Mouse (Mus musculus) c-Kit-positive CD71-negative TER-119-negative erythroid progenitor cells, embryonic 14.5 days (primary cell): ENCODE data around the gene Duox2.

Source experiments
- DNase-seq: peaks from one replicate; pipeline ENCODE4 v3.0.0-alpha.2; 2013; ENCODE audit warnings: low read depth

Gene Duox2

DNA sequence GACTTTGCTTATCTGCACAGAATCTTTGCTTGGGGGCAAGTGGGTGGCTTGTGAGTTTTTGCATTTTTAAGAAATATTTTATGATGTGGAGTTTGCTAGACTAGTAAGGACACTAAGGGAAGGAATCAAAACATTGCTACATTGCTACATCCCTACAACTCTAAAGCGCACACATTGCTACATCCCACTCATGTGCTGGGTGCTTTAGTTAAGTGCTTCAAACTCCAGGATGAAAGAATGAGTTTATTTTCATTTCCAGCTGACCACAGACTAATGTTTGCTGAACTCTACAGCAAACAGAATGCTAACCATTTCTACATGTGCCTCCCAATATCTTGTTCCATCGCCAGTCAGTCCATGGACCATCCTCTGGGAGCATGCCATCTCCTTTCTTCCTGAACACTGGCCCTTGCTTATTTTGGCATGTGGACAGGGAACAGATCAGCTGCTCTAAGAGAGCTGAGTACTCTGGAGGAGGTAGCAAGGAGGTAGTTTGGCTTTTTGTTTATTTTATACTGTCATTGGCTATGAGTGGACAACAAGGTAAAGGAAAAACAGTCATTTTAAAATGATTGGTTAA lies 60.3 kb downstream of the Duox2 start:
- DNase-seq: no peak

DNA sequence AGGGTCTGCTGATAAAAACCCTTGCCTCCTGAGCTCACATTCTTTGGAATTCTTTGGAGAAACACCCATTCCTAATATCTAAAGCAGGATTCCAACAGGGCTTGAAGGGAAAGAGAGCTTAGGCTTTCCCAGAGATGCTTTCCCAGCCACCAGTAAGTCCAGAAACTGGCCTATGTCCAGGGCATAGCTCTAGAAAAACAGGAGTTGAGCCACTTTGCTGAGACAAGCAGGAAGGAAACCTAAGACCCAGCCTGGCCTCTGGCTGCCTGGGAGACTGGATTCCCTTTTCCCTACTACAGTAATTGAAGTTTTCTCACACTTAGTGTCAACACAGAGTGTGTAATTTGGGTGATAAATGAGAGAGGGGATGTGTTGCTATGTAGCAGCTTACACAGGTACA lies 61.9 kb downstream of the Duox2 start:
- DNase-seq: no peak

DNA sequence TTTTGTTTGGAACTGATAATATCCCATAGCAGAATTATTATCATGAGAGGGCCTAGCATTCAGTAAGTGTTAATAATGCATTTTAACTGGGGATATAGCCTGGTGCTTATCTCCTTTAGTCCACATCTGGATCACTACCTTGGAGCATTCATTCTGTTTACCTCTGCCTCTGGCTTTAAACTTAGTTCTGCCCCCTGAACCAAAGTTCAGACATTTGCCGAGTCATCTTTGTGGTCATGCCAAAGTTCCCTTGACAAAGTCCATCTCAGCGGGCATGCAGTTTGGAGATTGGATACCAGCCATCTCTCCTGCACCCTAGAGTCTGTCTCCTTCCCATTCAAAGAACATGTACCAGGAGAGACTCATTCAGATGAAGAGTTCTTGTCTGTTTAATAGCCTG lies 62.8 kb downstream of the Duox2 start:
- DNase-seq: no peak

DNA sequence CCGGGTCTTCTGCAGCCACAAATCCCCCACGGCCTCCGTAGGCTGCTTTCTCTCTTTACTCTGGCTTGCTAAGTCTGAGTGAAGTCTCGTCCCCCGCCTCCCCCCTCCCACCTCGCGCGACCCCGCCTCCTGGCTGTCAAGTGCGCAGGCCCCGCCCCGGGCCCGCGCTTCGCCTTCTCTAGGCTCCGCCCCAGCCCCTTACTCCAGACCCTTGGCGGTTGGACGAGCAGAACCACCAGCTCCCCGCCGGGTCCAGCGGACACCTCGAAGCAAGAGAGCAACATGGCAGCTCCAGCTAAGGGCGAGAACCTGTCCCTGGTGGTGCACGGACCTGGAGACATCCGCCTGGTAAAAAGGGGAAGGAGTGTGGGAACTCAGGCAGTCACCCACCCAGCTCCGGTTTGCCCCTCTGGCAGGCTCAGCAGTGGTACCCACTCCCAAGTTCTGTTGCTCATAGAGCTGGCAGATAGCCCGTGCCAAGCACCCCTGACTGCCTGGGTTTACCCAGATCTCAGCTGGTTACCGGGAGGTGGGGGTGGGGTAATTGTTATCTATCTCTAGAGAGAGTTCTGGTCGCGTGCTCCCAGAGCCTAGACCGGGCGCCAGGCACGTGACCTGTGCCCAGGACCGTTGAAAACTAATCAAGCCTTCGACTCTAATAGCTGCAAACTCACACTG lies 63.5 kb downstream of the Duox2 start, which contains the start of gene Sord:
Sord (plus strand) TSS at position 139 of the 678 bp plus-strand sequence.
- peak; percentile 53 for DNase-seq

DNA sequence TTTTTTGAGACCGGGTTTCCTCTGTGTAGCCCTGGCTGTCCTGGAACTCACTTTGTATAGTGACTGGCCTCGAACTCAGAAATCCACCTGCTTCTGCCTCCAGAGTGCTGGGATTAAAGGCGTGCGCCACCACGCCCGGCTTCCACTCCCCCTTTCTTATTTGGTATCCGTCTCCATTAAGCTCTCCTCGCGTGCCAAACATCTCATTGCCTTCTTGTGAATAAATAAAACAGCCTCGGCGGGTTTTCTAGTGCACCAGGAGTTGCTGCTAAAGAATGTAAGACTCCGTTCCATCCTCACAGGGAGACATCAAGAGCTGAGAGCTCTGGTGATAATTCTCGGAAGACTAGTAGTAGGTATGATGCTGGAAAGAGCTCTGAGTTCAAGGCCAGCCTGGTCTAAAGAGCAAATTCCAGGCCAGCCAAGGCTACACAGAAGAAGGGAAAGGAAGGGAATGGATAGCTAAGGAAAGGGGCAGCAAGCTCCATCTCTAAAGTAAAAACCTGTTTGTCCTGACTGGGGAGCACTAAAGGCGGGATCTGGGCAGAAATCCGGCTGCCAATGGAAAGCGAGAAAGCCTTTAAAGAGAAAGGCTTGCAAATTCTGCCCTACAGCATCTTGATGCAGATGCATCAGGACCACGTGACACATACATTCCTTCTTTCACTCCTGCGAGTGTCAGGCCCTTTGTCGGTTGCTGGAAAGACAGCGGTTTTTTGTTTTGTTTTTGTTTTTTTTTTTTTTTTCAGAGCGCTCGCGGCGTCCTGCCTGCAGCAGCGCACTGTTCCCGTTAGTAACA lies 64.3 kb downstream of the Duox2 start:
- DNase-seq: no peak

DNA sequence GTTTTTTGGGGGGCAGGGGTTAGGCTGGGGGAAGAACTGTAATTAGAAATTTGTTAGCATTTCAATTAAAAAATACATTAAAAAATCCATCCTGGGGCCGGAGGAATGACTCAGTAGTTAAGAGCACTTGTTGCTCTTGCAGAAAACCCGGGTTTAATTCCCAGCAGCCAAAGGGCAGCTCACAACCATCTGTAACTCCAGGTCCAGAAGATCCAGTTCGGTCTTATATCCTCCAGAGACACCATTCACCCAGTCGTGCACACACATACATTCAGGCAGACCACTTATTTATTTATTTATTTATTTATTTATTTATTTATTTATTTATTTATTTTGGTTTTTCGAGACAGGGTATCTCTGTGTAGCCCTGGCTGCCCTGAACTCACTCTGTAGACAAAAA lies 64.9 kb downstream of the Duox2 start:
- DNase-seq: no peak

DNA sequence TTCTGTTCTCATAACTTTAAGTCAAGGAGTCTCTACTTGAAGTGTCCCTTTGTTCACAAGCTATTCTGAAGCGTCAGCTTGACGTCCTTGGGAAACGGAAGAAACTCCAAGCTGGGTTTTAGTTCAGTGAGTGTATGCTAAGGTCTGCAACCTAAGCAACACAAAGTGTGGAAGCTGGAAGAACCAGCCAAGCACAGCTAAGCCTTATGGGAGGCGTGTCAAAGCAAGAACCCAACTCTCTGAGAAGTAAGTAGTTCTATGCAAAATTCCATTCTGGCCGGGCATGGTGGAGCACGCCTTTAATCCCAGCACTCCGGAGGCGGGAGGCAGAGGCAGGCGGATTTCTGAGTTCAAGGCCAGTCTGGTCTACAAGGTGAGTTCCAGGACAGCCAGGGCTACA lies 66.6 kb downstream of the Duox2 start:
- DNase-seq: no peak

DNA sequence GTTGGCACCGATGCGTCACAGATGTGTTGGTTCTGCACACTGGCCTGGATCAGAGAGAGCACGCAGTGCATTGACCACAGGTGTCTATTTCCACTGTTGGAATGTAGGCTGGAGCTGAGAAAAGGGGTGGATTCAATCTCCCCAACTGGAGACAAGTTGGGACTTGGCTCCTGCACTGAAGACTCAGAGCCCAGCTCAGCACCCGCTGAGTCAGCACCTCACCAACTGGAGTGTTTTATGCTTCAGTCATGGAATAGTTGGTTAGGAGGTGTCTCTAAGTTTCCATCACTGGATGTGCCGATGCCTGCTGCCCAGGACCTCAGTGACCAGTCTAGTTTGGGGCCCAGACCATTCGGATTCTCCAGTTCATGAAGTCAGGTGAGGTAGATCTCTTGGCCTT lies 67.9 kb downstream of the Duox2 start:
- no peak for DNase-seq
